Mouse (Mus musculus): Measurements from ENCODE around the gene Gtse1. TPM values are rescaled to one million over a fixed set of nuclear protein-coding genes. Genes with fewer than 3 reads are reported as not detected.
"Not testable (repeated sequence)": the region's sequence is repeated elsewhere in the genome, so short reads cannot be mapped to it uniquely, and the experiment has no call there.

The Gtse1 gene
- polyA plus RNA-seq, 1 experiment from 2014 or later = 14.9 TPM

- Histone ChIP-seq H3K27ac (no peak overlapping the region), H3K36me3 (no peaks in the 10 kb centered on the region), H3K4me3 (replicated peaks) (peak overlapping the region; percentile 62), H3K27me3 (no peaks in the 10 kb centered on the region), H3K9ac (replicated peaks) (peak overlapping the region; percentile 67), H3K9me3 (no peaks in the 10 kb centered on the region), H3K4me2 (replicated peaks) (peak overlapping the region; percentile 72), H3K4me1 (replicated peaks) (peaks cover 12% of the 10 kb centered on the region)
- whole genome bisulfite sequencing = 53% methylated on average over 8 of the region's 8 CpGs
- no peak for ATAC-seq
Measured at GRCm38 (mm10) chr15:85832599-85832998, 26.9 kb upstream of the Gtse1 start.

DNA sequence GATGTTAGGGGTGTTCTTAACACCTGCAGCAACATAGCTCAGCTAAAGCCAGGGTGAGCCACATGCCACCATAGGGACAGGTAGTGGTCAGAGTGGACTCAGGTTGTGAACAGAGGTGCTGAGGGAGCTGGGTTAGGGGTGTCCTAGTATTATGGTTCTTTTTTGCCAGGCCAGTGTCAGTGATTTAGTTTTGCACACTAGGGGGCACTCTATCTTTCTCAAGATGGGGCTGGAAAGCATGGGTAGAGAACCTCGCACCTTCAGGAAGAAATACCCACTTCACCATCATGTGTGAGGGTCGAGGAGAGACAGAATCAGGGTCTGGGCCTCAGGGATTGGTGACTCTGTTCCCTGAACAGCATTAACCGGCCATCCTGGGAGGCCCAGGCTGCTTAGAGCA, 24.2 kb upstream of the Gtse1 start:
- ATAC-seq = no peak
- Histone ChIP-seq H3K4me1 (replicated peaks) (peaks cover 12% of the 10 kb centered on the region), H3K4me2 (replicated peaks) (no peak overlapping the region), H3K9ac (replicated peaks) (no peak overlapping the region), H3K4me3 (replicated peaks) (no peak overlapping the region), H3K36me3 (no peaks in the 10 kb centered on the region), H3K9me3 (no peaks in the 10 kb centered on the region), H3K27ac (no peak overlapping the region), H3K27me3 (no peaks in the 10 kb centered on the region)
- 73% methylated on average over 3 of the region's 3 CpGs for WGBS

DNA sequence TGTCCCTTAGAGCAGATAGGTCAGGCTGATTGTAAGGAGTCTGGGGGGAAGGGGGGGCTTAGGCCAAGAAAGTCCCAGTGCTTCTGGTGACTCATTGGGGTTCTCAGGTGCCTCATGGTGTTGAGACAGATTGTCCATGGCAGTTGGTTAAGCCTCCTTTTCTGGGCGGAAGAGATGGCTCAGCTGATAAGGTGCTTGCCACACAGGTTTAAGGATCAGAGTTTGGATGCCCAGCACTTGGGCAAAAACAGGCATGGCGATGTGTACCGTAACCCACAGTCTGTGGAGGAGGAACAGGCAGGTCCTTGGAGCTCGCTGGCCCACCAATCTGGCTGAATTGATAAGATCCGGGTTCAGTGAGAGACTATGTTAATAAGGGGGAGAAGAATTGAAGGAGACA, 22.7 kb upstream of the Gtse1 start:
- no peak for ATAC-seq
- H3K9me3 ChIP-seq = no peaks in the 10 kb centered on the region
- H3K4me3 ChIP-seq (replicated peaks) = no peak overlapping the region
- peaks cover 8% of the 10 kb centered on the region for H3K4me1 ChIP-seq (replicated peaks)
- no peak overlapping the region for H3K27ac ChIP-seq
- H3K36me3 ChIP-seq = no peaks in the 10 kb centered on the region
- 96% methylated on average over 5 of the region's 5 CpGs for WGBS
- H3K4me2 ChIP-seq (replicated peaks) = no peak overlapping the region
- H3K27me3 ChIP-seq = no peaks in the 10 kb centered on the region
- H3K9ac ChIP-seq (replicated peaks) = no peak overlapping the region

DNA sequence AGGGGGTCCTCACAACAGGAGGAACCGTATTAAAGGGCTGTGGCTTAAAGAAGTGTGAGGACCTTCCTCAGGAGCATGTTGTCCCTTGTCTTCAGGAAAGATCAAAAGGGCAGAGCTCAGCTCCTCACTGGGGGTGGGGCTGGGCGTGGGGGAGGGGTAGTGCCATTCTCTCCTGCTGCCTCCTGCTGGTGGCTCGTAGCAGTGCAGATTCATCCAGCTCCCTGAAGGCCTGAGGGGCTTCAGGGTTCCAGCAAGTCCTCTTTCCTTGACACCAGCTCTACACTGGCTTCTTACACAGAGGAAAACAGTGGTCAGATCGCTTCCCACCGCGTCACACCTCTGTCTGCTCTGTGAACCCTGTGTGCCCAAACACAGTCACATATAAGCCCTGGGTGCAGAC, 18.6 kb upstream of the Gtse1 start:
- no peaks in the 10 kb centered on the region for H3K9me3 ChIP-seq
- no peak overlapping the region for H3K27ac ChIP-seq
- H3K9ac ChIP-seq (replicated peaks) = no peak overlapping the region
- H3K36me3 ChIP-seq = no peaks in the 10 kb centered on the region
- H3K4me2 ChIP-seq (replicated peaks) = no peak overlapping the region
- no peak overlapping the region for H3K4me3 ChIP-seq (replicated peaks)
- no peak for ATAC-seq
- WGBS = 34% methylated on average over 6 of the region's 6 CpGs
- H3K27me3 ChIP-seq = no peaks in the 10 kb centered on the region
- 0 out of 2 replicates have a peak, but pooled peaks cover 3% of the 10 kb centered on the region for H3K4me1 ChIP-seq (replicated peaks)

GRCm38 (mm10) chr15:85841796-85842360, 17.7 kb upstream of the Gtse1 start:
- Histone ChIP-seq H3K4me2 (replicated peaks) (no peak overlapping the region), H3K4me3 (replicated peaks) (no peak overlapping the region), H3K27ac (no peak overlapping the region), H3K4me1 (replicated peaks) (0 out of 2 replicates have a peak, but pooled peaks cover 3% of the 10 kb centered on the region), H3K9ac (replicated peaks) (no peak overlapping the region; the same call in 1 of the 2 replicates), H3K36me3 (no peaks in the 10 kb centered on the region), H3K27me3 (no peaks in the 10 kb centered on the region), H3K9me3 (no peaks in the 10 kb centered on the region)
- WGBS = 74% methylated on average over 5 of the region's 5 CpGs
- no peak for ATAC-seq

GRCm38 (mm10) chr15:85845071-85845470, 14.5 kb upstream of the Gtse1 start:
- Histone ChIP-seq H3K4me2 (replicated peaks) (no peak overlapping the region), H3K9me3 (no peaks in the 10 kb centered on the region), H3K4me1 (replicated peaks) (0 out of 2 replicates have a peak, but pooled peaks cover 3% of the 10 kb centered on the region), H3K27me3 (no peaks in the 10 kb centered on the region), H3K9ac (replicated peaks) (no peak overlapping the region), H3K4me3 (replicated peaks) (no peak overlapping the region), H3K27ac (no peak overlapping the region), H3K36me3 (no peaks in the 10 kb centered on the region)
- no peak for ATAC-seq

DNA sequence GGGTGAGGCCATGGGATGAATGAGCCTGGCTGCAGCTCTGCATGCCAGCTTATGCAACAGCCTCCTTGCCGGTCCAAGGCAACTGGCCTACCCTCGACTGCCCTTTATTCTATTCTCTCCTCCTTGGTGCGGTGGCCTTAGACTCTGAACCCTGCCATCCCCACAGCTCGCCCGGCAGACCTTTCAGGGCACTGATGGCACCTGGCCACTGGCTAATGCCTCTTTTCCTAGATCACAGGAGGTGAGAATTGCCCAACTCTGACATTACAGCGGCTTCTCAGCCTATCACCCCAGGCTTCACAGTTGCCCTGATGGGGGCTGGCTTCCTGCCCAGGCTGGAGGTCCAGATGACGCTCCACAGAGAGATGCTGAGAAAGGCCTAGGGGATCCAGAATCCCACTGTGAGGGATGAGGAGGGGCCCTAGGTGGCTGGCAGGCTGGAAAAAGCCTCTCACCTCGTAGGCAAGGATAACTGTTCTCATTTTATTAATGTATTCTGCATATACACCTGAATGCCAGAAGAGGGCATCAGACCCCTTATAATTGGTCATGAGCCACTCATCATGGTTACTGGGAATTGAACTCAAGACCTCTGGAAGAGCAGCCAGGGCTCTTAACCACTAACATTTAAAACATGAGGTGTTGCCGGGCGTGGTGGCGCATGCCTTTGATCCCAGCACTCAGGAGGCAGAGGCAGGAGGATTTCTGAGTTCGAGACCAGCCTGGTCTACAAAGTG, 7.7 kb upstream of the Gtse1 start:
- Histone ChIP-seq H3K4me1 (replicated peaks) (no peaks in the 10 kb centered on the region), H3K27me3 (no peaks in the 10 kb centered on the region), H3K27ac (no peak overlapping the region), H3K9ac (replicated peaks) (no peak overlapping the region), H3K9me3 (no peaks in the 10 kb centered on the region), H3K4me3 (replicated peaks) (no peak overlapping the region), H3K36me3 (no peaks in the 10 kb centered on the region), H3K4me2 (replicated peaks) (no peak overlapping the region)
- no peak for ATAC-seq
- WGBS = 84% methylated on average over 12 of the region's 12 CpGs

DNA sequence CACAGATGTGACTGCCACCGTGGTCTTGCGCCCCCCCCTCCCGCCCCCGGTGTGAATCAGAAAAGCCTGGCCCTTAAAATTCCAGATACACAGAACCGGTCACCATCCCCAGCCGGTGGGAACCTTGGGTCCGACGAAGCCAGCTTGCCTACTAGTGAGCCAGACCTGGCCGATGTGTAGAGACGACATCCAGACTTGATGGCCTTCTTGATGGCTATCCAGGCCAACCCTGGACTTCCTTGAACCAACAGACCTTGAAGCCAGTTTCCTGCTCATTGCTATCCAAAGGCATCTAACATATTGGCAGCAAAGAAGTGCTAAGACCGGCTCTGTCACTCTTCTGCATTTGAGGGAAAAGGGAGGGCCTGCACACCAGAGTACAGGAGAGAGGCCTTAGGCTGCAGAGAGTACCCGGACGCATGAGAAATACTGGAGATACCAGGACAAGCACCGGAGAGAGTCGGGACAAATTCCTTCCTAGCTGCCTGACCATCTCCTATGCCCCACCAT, 510 bp upstream of the Gtse1 start:
- peak overlapping the region; percentile 87 for H3K9ac ChIP-seq (replicated peaks)
- peak overlapping the region; percentile 63 for H3K4me3 ChIP-seq (replicated peaks)
- peaks cover 26% of the 10 kb centered on the region for H3K4me1 ChIP-seq (replicated peaks)
- H3K36me3 ChIP-seq = peaks cover 21% of the 10 kb centered on the region
- 5% methylated on average over 15 of the region's 15 CpGs for WGBS
- peak overlapping the region; percentile 85 for H3K4me2 ChIP-seq (replicated peaks)
- no peaks in the 10 kb centered on the region for H3K27me3 ChIP-seq
- peak; percentile 51 for ATAC-seq
- peak overlapping the region; percentile 80 for H3K27ac ChIP-seq
- no peaks in the 10 kb centered on the region for H3K9me3 ChIP-seq

- H3K27me3 ChIP-seq; ATAC-seq; H3K4me2 ChIP-seq (replicated peaks); H3K4me1 ChIP-seq (replicated peaks); H3K4me3 ChIP-seq (replicated peaks); H3K9me3 ChIP-seq; H3K27ac ChIP-seq; H3K9ac ChIP-seq (replicated peaks): not testable (repeated sequence)
- WGBS = 94% methylated on average over 7 of the region's 7 CpGs
- peaks cover 68% of the 10 kb centered on the region for H3K36me3 ChIP-seq
Measured at GRCm38 (mm10) chr15:85865913-85866312, 6.4 kb downstream of the Gtse1 start.

GRCm38 (mm10) chr15:85867696-85868095, 8.2 kb downstream of the Gtse1 start:
- Histone ChIP-seq H3K4me3 (replicated peaks) (no peak overlapping the region), H3K9ac (replicated peaks) (no peak overlapping the region), H3K4me1 (replicated peaks) (no peaks in the 10 kb centered on the region), H3K36me3 (peaks cover 78% of the 10 kb centered on the region), H3K9me3 (no peaks in the 10 kb centered on the region), H3K4me2 (replicated peaks) (no peak overlapping the region), H3K27me3 (no peaks in the 10 kb centered on the region), H3K27ac (no peak overlapping the region)
- WGBS = 51% methylated on average over 6 of the region's 6 CpGs
- ATAC-seq = 0 out of 2 replicates have a peak, but pooled peaks have one; percentile 48

DNA sequence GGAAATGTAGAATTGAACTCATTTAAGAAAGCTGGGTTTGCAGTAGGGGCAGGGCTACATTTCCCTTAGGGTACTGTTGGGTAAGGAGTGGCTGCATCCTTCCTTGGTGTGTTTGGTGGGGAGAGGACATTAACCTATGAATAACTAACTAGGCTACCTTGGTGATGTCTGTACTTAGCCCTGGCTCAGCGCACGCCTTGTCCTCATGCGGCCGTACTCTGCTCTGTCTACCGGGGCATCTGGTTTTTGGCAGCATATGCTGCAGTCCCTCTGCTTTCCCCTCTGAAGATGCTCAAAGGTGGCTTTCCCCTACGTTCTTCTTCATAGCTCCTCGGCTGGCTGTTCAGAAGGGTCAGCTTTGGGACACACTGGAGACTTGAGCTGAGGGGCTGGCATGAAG, 17.8 kb downstream of the Gtse1 start:
- 94% methylated on average over 7 of the region's 7 CpGs for WGBS

GRCm38 (mm10) chr15:85878848-85879497, 19.4 kb downstream of the Gtse1 start, which contains the start of gene Trmu:
Trmu (plus strand) TSS chr15:85879312.
- Histone ChIP-seq H3K4me3 (replicated peaks) (peak within 1 kb of the TSS; percentile 78), H3K9me3 (no peaks in the 10 kb centered on the region), H3K4me1 (replicated peaks) (peaks cover 27% of the 10 kb centered on the region), H3K9ac (replicated peaks) (peak within 1 kb of the TSS; percentile 86), H3K36me3 (peaks cover 36% of the 10 kb centered on the region), H3K27ac (peak within 1 kb of the TSS; percentile 86), H3K27me3 (no peaks in the 10 kb centered on the region), H3K4me2 (replicated peaks) (peak within 1 kb of the TSS; percentile 94)
- peak; percentile 98 for ATAC-seq
- WGBS = under 1% methylated on average over 44 of the region's 50 CpGs

More for the DNA sequence above, 17.8 kb downstream of the Gtse1 start:
- peaks cover 34% of the 10 kb centered on the region for H3K36me3 ChIP-seq
- H3K27ac ChIP-seq = no peak overlapping the region
- H3K4me1 ChIP-seq (replicated peaks) = peaks cover 27% of the 10 kb centered on the region
- no peak overlapping the region for H3K9ac ChIP-seq (replicated peaks)
- no peaks in the 10 kb centered on the region for H3K9me3 ChIP-seq
- H3K4me2 ChIP-seq (replicated peaks) = no peak overlapping the region
- ATAC-seq = no peak
- H3K27me3 ChIP-seq = no peaks in the 10 kb centered on the region
- no peak overlapping the region for H3K4me3 ChIP-seq (replicated peaks)

Measured in midbrain, embryonic 13.5 days (tissue).